Mouse (Mus musculus): ENCODE results near the gene Rptor. TPM values are rescaled to one million over a fixed set of nuclear protein-coding genes. Genes with fewer than 3 reads are reported as not detected.

The Rptor gene
- polyA plus RNA-seq, 1 experiment from 2014 or later, result 3.9 TPM

GRCm38 (mm10) chr11:119694146-119694860, 91.6 kb downstream of the Rptor start:
- Histone ChIP-seq H3K4me1 (ENCODE audit: control insufficient read depth, low read depth, low read length) (no peaks in the 10 kb centered on the region; the same call in 1 of the 2 replicates), H3K4me3 (ENCODE audit: low read depth, low read length) (no peak overlapping the region), H3K9me3 (replicated peaks; ENCODE audit: control insufficient read depth, low read length) (no peaks in the 10 kb centered on the region), H3K4me2 (ENCODE audit: low read depth, low read length) (no peak overlapping the region), H3K36me3 (ENCODE audit: control insufficient read depth, insufficient read depth) (no peaks in the 10 kb centered on the region), H3K27me3 (ENCODE audit: control insufficient read depth, insufficient read depth, low read depth, low read length) (no peaks in the 10 kb centered on the region), H3K27ac (ENCODE audit: low read length) (no peak overlapping the region), H3K9ac (ENCODE audit: low read depth, low read length) (no peak overlapping the region)
- WGBS (ENCODE audit: insufficient replicate concordance), result 69% methylated on average over 10 of the region's 10 CpGs
- ATAC-seq (ENCODE audit: low read depth), result no peak

- H3K27me3 ChIP-seq (ENCODE audit: control insufficient read depth, insufficient read depth, low read depth, low read length), result no peaks in the 10 kb centered on the region
- no peak for ATAC-seq (ENCODE audit: low read depth)
These were observed 93.7 kb downstream of the Rptor start for GRCm38 (mm10) chr11:119696401-119696800.

GRCm38 (mm10) chr11:119705381-119706066, 102.8 kb downstream of the Rptor start:
- Histone ChIP-seq H3K9me3 (replicated peaks; ENCODE audit: control insufficient read depth, low read length) (no peaks in the 10 kb centered on the region), H3K36me3 (ENCODE audit: control insufficient read depth, insufficient read depth) (no peaks in the 10 kb centered on the region), H3K4me3 (ENCODE audit: low read depth, low read length) (no peak overlapping the region), H3K4me1 (ENCODE audit: control insufficient read depth, low read depth, low read length) (no peaks in the 10 kb centered on the region; the same call in 1 of the 2 replicates), H3K9ac (ENCODE audit: low read depth, low read length) (no peak overlapping the region), H3K27ac (ENCODE audit: low read length) (no peak overlapping the region), H3K4me2 (ENCODE audit: low read depth, low read length) (no peak overlapping the region), H3K27me3 (ENCODE audit: control insufficient read depth, insufficient read depth, low read depth, low read length) (no peaks in the 10 kb centered on the region)
- no peak for ATAC-seq (ENCODE audit: low read depth)
- 73% methylated on average over 4 of the region's 6 CpGs for WGBS (ENCODE audit: insufficient replicate concordance)

More at GRCm38 (mm10) chr11:119696401-119696800, 93.7 kb downstream of the Rptor start:
- no peaks in the 10 kb centered on the region; the same call in 1 of the 2 replicates for H3K4me1 ChIP-seq (ENCODE audit: control insufficient read depth, low read depth, low read length)
- no peak overlapping the region for H3K4me2 ChIP-seq (ENCODE audit: low read depth, low read length)
- H3K27ac ChIP-seq (ENCODE audit: low read length), result no peak overlapping the region
- no peak overlapping the region for H3K4me3 ChIP-seq (ENCODE audit: low read depth, low read length)
- no peak overlapping the region for H3K9ac ChIP-seq (ENCODE audit: low read depth, low read length)
- WGBS (ENCODE audit: insufficient replicate concordance), result 71% methylated on average over 2 of the region's 2 CpGs
- no peaks in the 10 kb centered on the region for H3K9me3 ChIP-seq (replicated peaks; ENCODE audit: control insufficient read depth, low read length)
- H3K36me3 ChIP-seq (ENCODE audit: control insufficient read depth, insufficient read depth), result no peaks in the 10 kb centered on the region

GRCm38 (mm10) chr11:119707259-119707658, 104.6 kb downstream of the Rptor start:
- no peak overlapping the region for H3K4me2 ChIP-seq (ENCODE audit: low read depth, low read length)
- H3K4me3 ChIP-seq (ENCODE audit: low read depth, low read length), result no peak overlapping the region
- WGBS (ENCODE audit: insufficient replicate concordance), result 91% methylated on average over 1 of the region's 1 CpGs
- no peaks in the 10 kb centered on the region; the same call in 1 of the 2 replicates for H3K4me1 ChIP-seq (ENCODE audit: control insufficient read depth, low read depth, low read length)
- no peaks in the 10 kb centered on the region for H3K9me3 ChIP-seq (replicated peaks; ENCODE audit: control insufficient read depth, low read length)
- H3K9ac ChIP-seq (ENCODE audit: low read depth, low read length), result no peak overlapping the region
- ATAC-seq (ENCODE audit: low read depth), result no peak
- no peak overlapping the region for H3K27ac ChIP-seq (ENCODE audit: low read length)
- H3K27me3 ChIP-seq (ENCODE audit: control insufficient read depth, insufficient read depth, low read depth, low read length), result no peaks in the 10 kb centered on the region
- no peaks in the 10 kb centered on the region for H3K36me3 ChIP-seq (ENCODE audit: control insufficient read depth, insufficient read depth)

GRCm38 (mm10) chr11:119709239-119709638, 106.5 kb downstream of the Rptor start:
- Histone ChIP-seq H3K4me3 (ENCODE audit: low read depth, low read length) (no peak overlapping the region), H3K4me2 (ENCODE audit: low read depth, low read length) (no peak overlapping the region), H3K36me3 (ENCODE audit: control insufficient read depth, insufficient read depth) (no peaks in the 10 kb centered on the region), H3K9me3 (replicated peaks; ENCODE audit: control insufficient read depth, low read length) (no peaks in the 10 kb centered on the region), H3K27me3 (ENCODE audit: control insufficient read depth, insufficient read depth, low read depth, low read length) (no peaks in the 10 kb centered on the region), H3K4me1 (ENCODE audit: control insufficient read depth, low read depth, low read length) (no peaks in the 10 kb centered on the region; the same call in 1 of the 2 replicates), H3K27ac (ENCODE audit: low read length) (no peak overlapping the region), H3K9ac (ENCODE audit: low read depth, low read length) (no peak overlapping the region)
- no peak for ATAC-seq (ENCODE audit: low read depth)
- 46% methylated on average over 4 of the region's 4 CpGs for WGBS (ENCODE audit: insufficient replicate concordance)

- Histone ChIP-seq H3K9me3 (replicated peaks; ENCODE audit: control insufficient read depth, low read length) (no peaks in the 10 kb centered on the region), H3K27ac (ENCODE audit: low read length) (no peak overlapping the region), H3K4me3 (ENCODE audit: low read depth, low read length) (no peak overlapping the region), H3K27me3 (ENCODE audit: control insufficient read depth, insufficient read depth, low read depth, low read length) (no peaks in the 10 kb centered on the region), H3K4me1 (ENCODE audit: control insufficient read depth, low read depth, low read length) (no peaks in the 10 kb centered on the region; the same call in 1 of the 2 replicates), H3K36me3 (ENCODE audit: control insufficient read depth, insufficient read depth) (no peaks in the 10 kb centered on the region), H3K9ac (ENCODE audit: low read depth, low read length) (no peak overlapping the region), H3K4me2 (ENCODE audit: low read depth, low read length) (no peak overlapping the region)
- 64% methylated on average over 3 of the region's 3 CpGs for WGBS (ENCODE audit: insufficient replicate concordance)
- ATAC-seq (ENCODE audit: low read depth), result no peak
These were observed 107.6 kb downstream of the Rptor start for GRCm38 (mm10) chr11:119710338-119710737.

- Histone ChIP-seq H3K27me3 (ENCODE audit: control insufficient read depth, insufficient read depth, low read depth, low read length) (no peaks in the 10 kb centered on the region), H3K4me2 (ENCODE audit: low read depth, low read length) (no peak overlapping the region), H3K4me3 (ENCODE audit: low read depth, low read length) (no peak overlapping the region), H3K27ac (ENCODE audit: low read length) (no peak overlapping the region), H3K4me1 (ENCODE audit: control insufficient read depth, low read depth, low read length) (no peaks in the 10 kb centered on the region; the same call in 1 of the 2 replicates), H3K9me3 (replicated peaks; ENCODE audit: control insufficient read depth, low read length) (no peaks in the 10 kb centered on the region), H3K9ac (ENCODE audit: low read depth, low read length) (no peak overlapping the region), H3K36me3 (ENCODE audit: control insufficient read depth, insufficient read depth) (no peaks in the 10 kb centered on the region)
- 43% methylated on average over 5 of the region's 5 CpGs for WGBS (ENCODE audit: insufficient replicate concordance)
- ATAC-seq (ENCODE audit: low read depth), result no peak
These were observed 108.1 kb downstream of the Rptor start for GRCm38 (mm10) chr11:119710822-119711221.

GRCm38 (mm10) chr11:119715437-119715836, 112.7 kb downstream of the Rptor start:
- Histone ChIP-seq H3K27me3 (ENCODE audit: control insufficient read depth, insufficient read depth, low read depth, low read length) (no peaks in the 10 kb centered on the region), H3K27ac (ENCODE audit: low read length) (no peak overlapping the region), H3K36me3 (ENCODE audit: control insufficient read depth, insufficient read depth) (no peaks in the 10 kb centered on the region), H3K4me2 (ENCODE audit: low read depth, low read length) (no peak overlapping the region), H3K4me1 (ENCODE audit: control insufficient read depth, low read depth, low read length) (no peaks in the 10 kb centered on the region; the same call in 1 of the 2 replicates), H3K9me3 (replicated peaks; ENCODE audit: control insufficient read depth, low read length) (no peaks in the 10 kb centered on the region), H3K4me3 (ENCODE audit: low read depth, low read length) (no peak overlapping the region), H3K9ac (ENCODE audit: low read depth, low read length) (no peak overlapping the region)
- WGBS (ENCODE audit: insufficient replicate concordance), result 62% methylated on average over 5 of the region's 5 CpGs
- no peak for ATAC-seq (ENCODE audit: low read depth)

Data from liver, embryonic 16.5 days (tissue).